Mouse (Mus musculus): ENCODE measurements at regions not wholly inside any gene's neighbourhood (a gene's known extent, or its start where the extent isn't known, plus 50 kb on each side); places are given as distances from the start of the nearest gene placed in this dataset.

- ATAC-seq, result no peak
These were observed 168.6 kb downstream of the Insc start for GRCm38 (mm10) chr7:114912109-114912508.

GRCm38 (mm10) chr7:114922155-114922554, 178.7 kb downstream of the Insc start:
- ATAC-seq, result no peak

GRCm38 (mm10) chr7:114933861-114934260, 190.4 kb downstream of the Insc start:
- no peak for ATAC-seq

GRCm38 (mm10) chr7:114950759-114951158, 207.3 kb downstream of the Insc start:
- ATAC-seq, result no peak

GRCm38 (mm10) chr7:114963206-114963605, 219.7 kb downstream of the Insc start:
- ATAC-seq, result no peak

- ATAC-seq, result no peak
These were observed 222.4 kb downstream of the Insc start for GRCm38 (mm10) chr7:114965923-114966322.

GRCm38 (mm10) chr7:114986481-114986880, 243.0 kb downstream of the Insc start:
- no peak for ATAC-seq

GRCm38 (mm10) chr7:114991255-114991654, 247.8 kb downstream of the Insc start:
- no peak for ATAC-seq

GRCm38 (mm10) chr7:114992440-114992839, 248.9 kb downstream of the Insc start:
- ATAC-seq, result no peak

GRCm38 (mm10) chr7:115000796-115001524, 257.5 kb downstream of the Insc start:
- ATAC-seq, result no peak

- ATAC-seq, result no peak
These were observed 270.9 kb downstream of the Insc start for GRCm38 (mm10) chr7:115014253-115014998.

GRCm38 (mm10) chr7:115019369-115019958, 276.0 kb downstream of the Insc start:
- ATAC-seq, result no peak

- ATAC-seq, result no peak
These were observed 276.5 kb downstream of the Insc start for GRCm38 (mm10) chr7:115020023-115020422.

GRCm38 (mm10) chr7:115025803-115026202, 282.3 kb downstream of the Insc start:
- no peak for ATAC-seq

- no peak for ATAC-seq
These were observed 284.2 kb downstream of the Insc start for GRCm38 (mm10) chr7:115027685-115028084.

GRCm38 (mm10) chr7:115033987-115034386, 290.5 kb downstream of the Insc start:
- no peak for ATAC-seq

- no peak for ATAC-seq
These were observed 312.0 kb downstream of the Insc start for GRCm38 (mm10) chr7:115055527-115055926.

- no peak for ATAC-seq
These were observed 313.6 kb downstream of the Insc start for GRCm38 (mm10) chr7:115056992-115057645.

GRCm38 (mm10) chr7:115057736-115058135, 314.2 kb downstream of the Insc start:
- no peak for ATAC-seq

- no peak for ATAC-seq
These were observed 316.7 kb downstream of the Insc start for GRCm38 (mm10) chr7:115060171-115060570.

- no peak for ATAC-seq
These were observed 319.3 kb downstream of the Insc start for GRCm38 (mm10) chr7:115062817-115063216.

- ATAC-seq, result no peak
These were observed 324.1 kb downstream of the Insc start for GRCm38 (mm10) chr7:115067641-115068040.

- ATAC-seq, result no peak
These were observed 329.9 kb downstream of the Insc start for GRCm38 (mm10) chr7:115073406-115073805.

All from activated CD4-positive, CD25-positive, alpha-beta regulatory T cell, adult 4 months (primary cell).